Mouse (Mus musculus) CD8-positive naive resting alpha-beta T cell, adult 2 months (primary cell): ENCODE results near the gene Ints14.

Experiments
- DNase-seq, 2 experiments: peaks; one replicate each; pipeline ENCODE4 v3.0.0; 2022; ENCODE audit warnings: low read depth in 2 of 2, low spot score in 2 of 2

Ints14 gene

DNA sequence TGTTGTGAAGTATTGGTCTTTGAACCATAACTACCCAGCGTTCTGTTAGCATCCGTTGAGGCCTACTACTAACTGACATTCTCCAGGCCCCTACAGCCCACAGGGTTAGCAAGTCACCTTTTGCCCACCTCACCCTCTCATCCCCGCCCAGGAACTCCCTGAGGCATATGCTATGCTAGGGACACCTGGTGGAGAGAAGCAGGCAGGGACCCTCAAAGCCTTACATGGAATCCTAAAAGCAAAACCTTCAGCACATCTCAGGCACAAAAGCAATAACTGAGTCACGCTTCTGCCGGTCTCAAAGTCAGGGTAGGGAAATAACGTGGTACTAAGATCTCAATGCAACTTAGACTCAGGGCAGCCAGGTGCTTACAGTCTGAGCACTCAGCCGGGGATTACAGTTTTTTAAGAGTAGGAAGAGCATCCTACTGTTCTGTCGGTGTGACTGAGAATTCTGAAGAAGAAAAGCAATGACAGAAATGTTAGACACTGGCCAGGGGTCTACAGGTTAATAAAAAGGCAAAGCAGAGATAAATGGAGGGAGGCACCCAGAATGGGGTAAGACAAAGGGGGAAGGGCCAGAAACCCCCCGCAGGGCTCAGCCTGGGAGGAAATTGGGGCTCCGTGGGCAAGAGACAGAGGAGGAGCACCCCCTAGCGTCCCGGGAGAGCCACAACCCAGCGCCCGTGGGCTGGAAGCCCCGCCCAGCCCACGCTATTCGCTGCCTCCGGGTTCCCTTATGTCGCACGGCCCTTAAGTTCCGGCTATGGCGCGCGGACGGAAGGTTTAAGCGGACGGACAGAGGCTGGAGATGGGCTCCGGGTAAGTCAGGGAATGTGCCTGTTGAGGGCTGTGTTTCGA is at the start of gene Ints14:
Ints14 (plus strand) TSS at position 789 of the 861 bp plus-strand sequence.
- DNase-seq, result peak; percentile 96 to 98

DNA sequence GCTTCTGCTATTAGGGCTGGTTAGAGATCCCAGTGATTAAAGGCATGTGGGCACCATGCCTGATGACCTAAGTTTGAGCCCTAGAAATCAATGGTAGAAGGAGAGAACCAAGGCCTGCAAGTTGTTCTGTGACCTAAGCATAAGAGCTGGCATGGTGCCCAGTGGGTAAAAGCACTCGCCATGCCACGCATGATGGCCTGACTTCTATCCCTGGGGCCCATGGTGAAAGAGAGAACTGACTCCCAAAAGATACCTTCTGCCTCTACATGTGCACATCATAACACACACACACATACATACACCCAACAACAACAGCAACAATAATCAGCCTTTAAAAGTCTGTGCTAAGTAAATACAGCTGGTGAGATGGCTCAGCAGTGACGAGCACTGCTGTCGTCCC is 47.3 kb upstream of the Ints14 start:
- DNase-seq, result no peak

DNA sequence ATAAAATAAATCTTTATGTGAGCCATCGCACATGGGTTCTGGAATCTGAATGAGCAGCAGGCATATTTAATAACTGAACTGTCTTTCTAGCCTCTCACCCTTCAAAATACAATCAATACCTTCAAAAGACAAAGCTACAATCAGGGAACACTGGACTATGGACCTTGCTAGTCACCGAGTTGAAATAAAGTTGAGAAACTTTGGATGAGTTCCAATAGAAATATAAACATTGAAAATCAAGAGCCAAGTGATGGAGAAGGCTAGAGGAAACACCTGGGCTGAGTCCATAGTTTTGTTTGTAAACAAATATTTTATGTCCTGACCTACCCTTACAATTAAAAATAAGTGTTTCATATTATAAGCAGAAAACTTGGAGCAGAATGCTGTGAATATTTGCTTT is 46.7 kb upstream of the Ints14 start:
- DNase-seq, result no peak

- DNase-seq, result no peak
Measured at GRCm38 (mm10) chr9:64914629-64915028, 46.1 kb upstream of the Ints14 start.

GRCm38 (mm10) chr9:64918560-64918959 is 42.1 kb upstream of the Ints14 start:
- DNase-seq, result peak; percentile 48 to 52

DNA sequence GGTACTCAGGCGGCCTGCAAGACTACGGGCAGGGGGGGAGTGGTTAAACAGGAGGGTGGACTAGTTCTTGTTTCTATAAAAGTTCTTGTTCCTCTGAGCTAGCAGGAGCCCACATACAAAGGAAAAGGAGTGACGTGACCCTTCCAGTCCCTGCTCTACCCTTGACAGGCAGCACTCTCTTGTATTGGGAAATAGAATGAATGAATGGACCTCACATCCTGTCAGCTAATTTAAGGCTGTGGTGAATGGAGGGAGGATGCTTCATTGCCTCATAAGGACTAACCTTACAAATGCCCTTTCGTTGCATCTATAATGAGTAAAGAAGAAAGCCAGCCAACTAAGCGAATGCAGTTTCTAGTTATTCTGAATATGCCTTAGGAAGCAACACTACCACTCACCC is 34.9 kb upstream of the Ints14 start:
- no peak for DNase-seq

GRCm38 (mm10) chr9:64926201-64926991 is 34.3 kb upstream of the Ints14 start:
- DNase-seq, result no peak

DNA sequence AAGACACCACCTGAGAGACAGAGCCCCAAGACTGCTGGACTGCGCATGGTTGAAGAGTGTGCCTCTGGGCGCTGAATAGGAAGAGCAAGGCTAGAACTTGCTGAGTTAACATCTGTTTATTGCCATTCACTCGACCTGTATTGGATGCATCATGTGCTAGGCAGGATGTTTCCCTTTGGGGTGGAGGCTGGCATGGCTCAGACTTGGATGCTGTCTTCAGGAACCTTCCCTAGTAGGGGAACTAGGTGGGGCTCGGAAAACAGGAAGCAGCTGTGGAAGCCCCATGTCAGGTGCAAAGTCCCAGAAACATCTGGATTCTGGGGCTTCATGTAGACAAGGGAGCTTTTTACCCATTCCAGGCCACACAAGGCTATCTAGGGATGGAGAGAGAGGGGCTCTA is 30.4 kb upstream of the Ints14 start:
- no peak for DNase-seq

- no peak for DNase-seq
Measured at GRCm38 (mm10) chr9:64931751-64932610, 28.7 kb upstream of the Ints14 start.

DNA sequence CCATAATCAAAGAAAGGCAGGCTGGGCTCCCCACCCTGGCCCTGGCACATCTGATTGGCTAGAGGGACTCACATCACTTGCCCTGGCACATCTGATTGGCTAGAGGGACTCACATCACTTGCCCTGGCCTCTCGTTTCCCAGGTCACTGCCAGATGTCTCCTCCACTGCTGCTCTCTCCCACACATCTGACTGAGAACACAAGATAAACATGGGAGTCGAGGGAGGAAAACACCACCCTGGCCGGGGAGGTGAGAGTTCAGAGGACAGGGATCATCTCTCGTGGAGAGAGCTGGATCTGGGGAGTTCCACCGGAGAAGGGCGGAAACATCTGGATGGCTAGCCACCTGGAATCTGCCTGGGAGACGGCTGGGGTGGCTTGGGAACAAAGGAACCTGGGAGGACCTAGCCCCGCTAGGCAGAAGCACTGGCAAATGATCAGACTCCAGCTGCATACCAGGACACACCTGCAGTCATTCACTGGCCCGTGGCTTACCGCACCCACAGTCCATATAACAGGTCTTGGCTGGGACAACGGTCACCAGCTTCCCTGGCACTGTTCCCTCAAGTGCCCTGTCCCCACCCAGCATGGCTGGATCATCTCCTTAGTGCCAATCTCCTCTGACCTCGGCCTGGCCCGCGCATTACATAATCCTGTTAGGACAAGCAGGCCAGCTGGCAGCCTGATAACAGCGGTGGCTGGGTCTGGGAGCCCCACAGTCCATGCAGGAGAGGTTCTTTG is 26.5 kb upstream of the Ints14 start:
- DNase-seq, result no peak

DNA sequence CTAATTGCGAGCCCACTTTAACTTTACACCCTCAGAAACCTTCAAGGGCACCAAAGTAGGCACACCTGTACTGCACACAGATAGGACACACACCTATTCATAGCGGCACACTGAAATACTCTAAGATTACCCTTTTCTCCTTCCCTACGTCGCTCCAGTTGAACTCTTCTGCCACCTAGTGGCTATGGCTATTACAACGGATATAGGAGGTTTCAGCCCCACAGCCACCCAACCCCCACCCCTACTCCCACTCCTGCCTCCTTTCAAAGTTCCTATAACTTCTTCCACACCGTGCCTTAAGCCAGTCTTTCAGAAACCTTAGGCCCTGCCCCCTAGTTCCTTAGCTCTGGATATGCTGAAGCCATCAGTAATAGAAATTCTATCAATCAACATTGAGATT is 24.2 kb upstream of the Ints14 start:
- DNase-seq, result peak; percentile 54 to 77

GRCm38 (mm10) chr9:64937491-64937890 is 23.2 kb upstream of the Ints14 start:
- no peak for DNase-seq

GRCm38 (mm10) chr9:64938535-64938934 is 22.2 kb upstream of the Ints14 start:
- DNase-seq, result no peak

GRCm38 (mm10) chr9:64939281-64939680 is 21.4 kb upstream of the Ints14 start:
- no peak for DNase-seq

- DNase-seq, result no peak
Measured at GRCm38 (mm10) chr9:64939790-64940189, 20.9 kb upstream of the Ints14 start.

GRCm38 (mm10) chr9:64940731-64941346 is 19.9 kb upstream of the Ints14 start:
- DNase-seq, result no peak

DNA sequence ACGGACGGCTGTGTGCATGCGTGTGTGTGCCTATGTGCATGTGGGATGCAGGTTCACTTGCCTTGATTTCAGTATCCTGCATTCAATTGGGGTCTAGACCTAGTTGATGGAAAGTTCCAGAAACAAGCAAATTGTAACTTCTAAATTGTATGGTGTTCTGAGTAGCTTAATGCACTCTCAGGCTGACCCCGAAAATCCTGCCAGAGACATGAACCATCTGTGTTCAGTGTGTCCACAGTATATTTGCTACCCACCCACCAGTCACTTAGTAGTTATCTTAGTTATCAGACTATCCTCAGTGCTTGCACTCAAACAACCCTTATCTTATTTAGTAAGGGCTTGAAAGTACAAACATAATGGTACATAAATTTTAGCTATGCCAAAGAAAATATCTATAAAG is 19.1 kb upstream of the Ints14 start:
- no peak for DNase-seq

- no peak for DNase-seq
Measured at GRCm38 (mm10) chr9:64943997-64944396, 16.7 kb upstream of the Ints14 start.

DNA sequence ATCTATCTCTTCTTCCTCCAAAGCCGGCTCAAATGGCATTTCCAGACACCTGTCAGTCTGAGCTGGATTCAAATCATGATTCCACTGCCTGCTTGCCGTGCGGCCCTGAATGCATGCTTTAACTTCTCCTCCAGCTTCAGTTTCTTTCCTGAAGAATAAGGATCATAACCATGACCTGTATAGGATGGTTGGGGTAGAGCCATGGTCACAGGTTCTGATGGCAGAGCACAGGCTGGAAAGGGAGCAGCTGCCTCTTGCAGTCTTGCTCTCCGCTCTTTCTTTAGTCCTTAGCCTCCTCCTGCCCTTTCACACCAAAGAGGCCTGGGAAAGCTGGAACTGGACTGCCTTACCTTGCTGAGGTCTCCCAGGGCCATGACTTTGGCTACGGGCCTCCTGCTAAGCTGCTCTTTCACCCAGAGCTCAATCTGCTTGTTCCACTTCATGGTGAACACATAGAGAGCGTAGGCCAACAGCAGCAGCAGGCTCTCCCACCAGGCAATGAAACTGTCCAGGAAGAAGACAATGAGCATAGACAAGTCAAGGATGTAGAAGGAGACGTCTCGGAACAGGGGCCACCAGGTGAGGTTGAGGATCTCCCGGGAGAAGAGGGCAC is 13.1 kb upstream of the Ints14 start:
- no peak for DNase-seq

GRCm38 (mm10) chr9:64951161-64951657 is 9.5 kb upstream of the Ints14 start, which contains the start of gene Slc24a1:
Gene Slc24a1 (minus strand): TSS chr9:64951607.
- no peak for DNase-seq
